Mouse (Mus musculus) lung, postnatal 0 days (tissue): ENCODE results near the gene Ccni.

ENCODE experiments used
- CTCF ChIP-seq: IDR thresholded peaks from 2 replicates; pipeline ENCODE4 v1.5.1; 2016; ENCODE audit warnings: antibody characterized with exemption, mild to moderate bottlenecking
- EP300 ChIP-seq: IDR thresholded peaks from 2 replicates; pipeline ENCODE4 v1.6.1; 2016; ENCODE audit warnings: antibody characterized with exemption, mild to moderate bottlenecking, control low read depth

DNA sequence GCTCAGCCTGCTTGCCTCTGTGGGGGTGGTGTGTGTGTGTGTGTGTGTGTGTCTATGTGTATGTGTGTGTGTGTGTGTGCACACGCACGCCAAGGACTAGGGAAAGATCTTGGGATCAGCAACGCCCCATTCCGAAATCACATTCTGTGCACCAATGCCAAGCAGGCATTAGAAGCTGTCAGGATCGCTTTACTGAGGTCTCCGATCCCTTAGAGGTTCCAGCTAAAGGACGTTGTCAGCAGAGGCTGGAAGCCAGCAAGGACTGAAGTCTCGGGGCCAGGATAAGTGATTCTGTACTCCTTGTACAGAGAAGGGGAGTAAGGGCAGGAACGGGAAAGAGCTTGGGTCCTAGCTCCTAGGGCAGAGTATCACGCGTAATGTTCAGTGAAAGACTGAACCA, 51.9 kb downstream of the Ccni start:
- TF ChIP-seq CTCF (no peak), EP300 (no peak)
